Mouse (Mus musculus) common myeloid progenitor, adult 5-6 weeks (primary cell): Measurements from ENCODE around the gene Wdfy3. TPM values are rescaled to one million over a fixed set of nuclear protein-coding genes. Genes with fewer than 3 reads are reported as not detected.

Source experiments
- ATAC-seq: replicated peaks from 2 replicates; pipeline ENCODE4 v1.8.0; 2016; ENCODE audit warnings: low read depth, mild to moderate bottlenecking, moderate TSS enrichment, inconsistent platforms; ENCODE audit not compliant: poor library complexity, severe bottlenecking
- total RNA-seq: library from RNA; stranded (forward); fragments of 200-1000, 187-1606 nt; gene quantifications from 2 replicates; pipeline ENCODE4 v1.2.3, GENCODE M21; 2017

Wdfy3 gene
- total RNA-seq, 1 experiment from 2014 or later: 13.1 TPM

GRCm38 (mm10) chr5:101816822-101817221, 252.9 kb downstream of the Wdfy3 start:
- ATAC-seq: peak; percentile 88

DNA sequence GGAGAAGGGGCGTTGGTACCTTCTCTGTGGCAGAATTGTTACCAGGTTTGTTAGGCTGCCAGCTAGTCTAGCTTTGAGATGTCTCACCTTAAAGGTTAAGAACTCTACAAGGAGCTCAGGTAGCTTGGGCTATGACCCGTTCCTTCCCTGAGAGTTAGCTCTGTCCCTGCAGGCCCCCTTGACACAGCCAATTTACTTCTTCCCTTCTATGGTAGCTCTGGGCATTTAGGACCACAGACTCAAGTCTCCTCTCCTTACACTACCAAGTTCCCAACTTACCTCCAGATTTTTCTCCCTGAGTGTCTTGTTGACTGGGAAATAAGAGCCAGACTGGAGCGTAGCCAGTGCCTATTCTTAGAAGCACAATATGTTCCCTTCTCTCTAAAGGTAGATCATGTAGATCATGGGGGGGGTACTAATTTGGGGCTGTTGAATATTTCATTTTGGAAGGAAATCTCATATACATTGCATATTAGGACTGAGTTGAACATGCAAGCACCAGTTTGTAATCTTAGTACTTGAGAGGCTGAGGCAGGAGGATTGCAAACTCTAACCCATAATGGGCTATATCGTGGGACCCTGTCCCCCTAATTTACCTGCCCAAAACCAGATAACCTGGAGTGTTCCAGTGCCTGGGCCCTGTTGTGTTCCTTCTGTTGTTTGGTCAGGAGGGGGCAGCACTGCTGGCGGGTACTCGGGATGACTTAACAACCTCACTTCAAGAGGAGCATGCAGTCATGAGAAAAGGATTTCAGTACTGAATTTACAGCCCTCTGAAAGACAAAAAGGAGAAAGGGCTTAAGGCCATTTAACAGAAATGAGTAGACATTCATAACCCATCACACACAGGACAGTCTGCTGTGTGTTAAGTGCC, 258.2 kb downstream of the Wdfy3 start:
- peak; percentile 52; the same call in 1 of the 2 replicates for ATAC-seq

DNA sequence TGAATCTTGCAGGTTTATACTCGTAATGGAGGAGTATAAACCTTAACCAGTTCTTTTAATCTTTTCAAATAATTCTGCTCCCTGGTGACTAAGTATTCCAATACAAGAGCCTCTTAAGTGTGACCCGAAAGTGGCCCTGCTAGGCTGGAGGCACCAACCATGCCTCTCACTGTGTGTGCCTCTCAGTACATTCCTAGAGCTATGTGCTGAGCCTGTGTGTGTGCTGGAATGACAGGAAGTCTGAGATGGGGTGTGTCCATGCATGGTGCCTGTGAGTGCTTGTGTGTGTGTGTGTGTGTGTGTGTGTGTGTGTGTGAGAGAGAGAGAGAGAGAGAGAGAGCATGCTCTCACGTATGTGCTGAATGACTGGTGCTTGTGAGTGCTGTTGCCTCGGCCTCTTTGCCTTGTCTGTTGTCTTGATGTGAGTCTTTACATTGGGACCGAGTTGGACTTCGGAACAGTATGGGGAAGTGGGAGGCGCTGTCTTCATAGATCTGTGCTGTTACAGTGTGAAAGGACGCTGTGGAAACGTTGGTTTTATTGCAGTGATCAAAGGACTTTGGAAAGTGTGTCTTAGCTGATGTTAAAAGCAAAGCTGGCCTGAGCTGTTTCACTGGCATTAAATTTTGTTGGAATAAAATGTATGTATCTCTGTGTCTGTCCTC, 267.2 kb downstream of the Wdfy3 start:
- no peak for ATAC-seq

GRCm38 (mm10) chr5:101801891-101802290, 267.8 kb downstream of the Wdfy3 start:
- ATAC-seq: no peak

GRCm38 (mm10) chr5:101792665-101793064, 277.1 kb downstream of the Wdfy3 start:
- ATAC-seq: no peak

GRCm38 (mm10) chr5:101790560-101790959, 279.2 kb downstream of the Wdfy3 start:
- no peak for ATAC-seq

GRCm38 (mm10) chr5:101789770-101790169, 280.0 kb downstream of the Wdfy3 start:
- ATAC-seq: no peak

- peak; percentile 85 for ATAC-seq
Observed at GRCm38 (mm10) chr5:101785921-101786614, 283.7 kb downstream of the Wdfy3 start.

DNA sequence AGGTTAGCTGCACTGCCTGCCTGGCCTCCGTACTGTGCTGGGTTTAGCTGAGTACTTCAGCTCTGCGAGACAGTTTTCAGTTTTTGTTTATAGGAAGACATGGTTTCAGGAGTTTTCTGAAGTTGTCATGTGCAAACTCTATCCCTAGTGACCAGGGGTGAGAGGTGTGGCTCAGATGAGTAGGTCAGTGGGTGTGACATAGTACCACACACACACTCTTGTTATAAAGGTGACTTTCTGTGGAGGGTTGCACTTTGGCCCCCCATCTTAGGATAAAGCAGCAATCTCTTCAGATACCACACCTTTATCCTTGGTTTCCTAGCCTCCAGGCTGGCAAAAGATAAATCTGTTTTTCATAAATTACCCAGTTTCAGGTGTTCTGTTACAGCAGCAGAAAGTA, 284.9 kb downstream of the Wdfy3 start:
- ATAC-seq: no peak

- ATAC-seq: no peak
Observed at GRCm38 (mm10) chr5:101784328-101784727, 285.4 kb downstream of the Wdfy3 start.
